Comparison of ENCODE assay signal across 15 mouse cellular contexts in the genomic region with DNA sequence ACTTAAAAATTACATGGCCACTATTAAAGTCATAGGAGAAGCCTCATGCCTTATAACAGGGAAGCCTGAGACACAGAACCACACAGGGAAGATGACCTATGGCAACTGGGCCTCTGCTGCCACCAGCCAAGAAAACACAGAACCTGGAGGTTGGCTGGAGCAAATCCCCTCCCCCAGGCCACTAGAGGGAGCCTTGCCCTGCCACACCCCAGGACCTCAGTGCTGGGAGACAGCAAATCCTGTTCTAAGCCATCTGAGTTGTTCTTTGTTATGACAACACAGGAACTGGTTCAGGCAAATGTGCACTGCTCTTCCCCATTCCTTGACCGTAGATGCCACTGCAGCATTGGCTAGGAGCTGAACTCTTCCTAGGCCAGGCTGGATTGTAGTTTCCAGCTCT. TPM values are rescaled to one million over a fixed set of nuclear protein-coding genes. Genes with fewer than 3 reads are reported as not detected.
A peak's percentile ranks its signal among the peaks of the same experiment; 100 is the strongest.
DNase-seq lines count a peak whose midpoint lies in the region; ATAC-seq and TF ChIP-seq lines count a peak whose summit lies in the region.
"Had no signal": no experiment of that assay in that cellular context is flagged by ENCODE, and none has a peak within 500 bp of the region (broad histone marks: within the 10 kb centered on the region; RNA-seq: fewer than 3 reads in every experiment).

No protein-coding gene starts in this region.

- no peak overlapping the region for H3K9ac ChIP-seq in heart, embryonic 11.5 days (ENCODE audit: low read depth, low read length)
- H3K9ac ChIP-seq in lung, embryonic 14.5 days: no peak overlapping the region
- no peak overlapping the region for H3K9ac ChIP-seq in ES-Bruce4 (ENCODE audit: low read depth, poor library complexity, severe bottlenecking)
- no peak overlapping the region for H3K9ac ChIP-seq in liver, embryonic 11.5 days (ENCODE audit: low read depth, low read length)

- H3K27ac ChIP-seq in heart, embryonic 11.5 days (ENCODE audit: low read depth, low read length): no peak overlapping the region
- no peak overlapping the region for H3K27ac ChIP-seq in lung, embryonic 14.5 days (ENCODE audit: low read depth)
- H3K27ac ChIP-seq in ES-Bruce4 (ENCODE audit: insufficient read depth, low read length): no peak overlapping the region
- no peak overlapping the region for H3K27ac ChIP-seq in liver, embryonic 11.5 days (ENCODE audit: low read depth, low read length)
- H3K27ac ChIP-seq: limb, embryonic 10.5 days; midbrain, embryonic 10.5 days had no signal

- no peak for TF ChIP-seq POLR2A in ES-Bruce4 (IDR thresholded peaks at IDR 0.05; ENCODE audit: insufficient read depth, low read length)

- H3K9me3 ChIP-seq in heart, embryonic 11.5 days (replicated peaks; ENCODE audit: control insufficient read depth, low read length): 0 out of 2 replicates have a peak, but pooled peaks cover 3% of the 10 kb centered on the region
- H3K9me3 ChIP-seq in lung, embryonic 14.5 days (ENCODE audit: low read depth, low read length): no peaks in the 10 kb centered on the region
- no peaks in the 10 kb centered on the region; the same call in 1 of the 2 replicates for H3K9me3 ChIP-seq in ES-Bruce4 (replicated peaks; ENCODE audit: control insufficient read depth, insufficient read depth, low read length, poor library complexity, severe bottlenecking)
- H3K9me3 ChIP-seq in liver, embryonic 11.5 days (ENCODE audit: control insufficient read depth, low read length): no peaks in the 10 kb centered on the region
- H3K9me3 ChIP-seq: limb, embryonic 10.5 days had no signal

- no peak overlapping the region for H3K4me3 ChIP-seq in heart, embryonic 11.5 days (ENCODE audit: low read depth, low read length)
- no peak overlapping the region for H3K4me3 ChIP-seq in lung, embryonic 14.5 days (ENCODE audit: low read depth, low read length)
- no peak overlapping the region for H3K4me3 ChIP-seq in ES-Bruce4 (ENCODE audit: low read depth, low read length)
- H3K4me3 ChIP-seq in liver, embryonic 11.5 days (ENCODE audit: low read depth, low read length): no peak overlapping the region
- H3K4me3 ChIP-seq: limb, embryonic 10.5 days; midbrain, embryonic 10.5 days had no signal

- TF ChIP-seq CTCF in lung, embryonic 14.5 days (IDR thresholded peaks at IDR 0.05; ENCODE audit: low read depth): 0 out of 2 replicates have a peak, but pooled peaks have one; percentile 33
- peak; percentile 46 for TF ChIP-seq CTCF in ES-Bruce4 (IDR thresholded peaks at IDR 0.05; ENCODE audit: low read depth, low read length)

- no peaks in the 10 kb centered on the region for H3K27me3 ChIP-seq in heart, embryonic 11.5 days (ENCODE audit: control insufficient read depth, insufficient read depth, low read length)
- no peaks in the 10 kb centered on the region for H3K27me3 ChIP-seq in lung, embryonic 14.5 days (ENCODE audit: insufficient read depth, low read length)
- no peaks in the 10 kb centered on the region for H3K27me3 ChIP-seq in ES-Bruce4 (ENCODE audit: control insufficient read depth, insufficient read depth, low read length, poor library complexity, severe bottlenecking)
- no peaks in the 10 kb centered on the region for H3K27me3 ChIP-seq in liver, embryonic 11.5 days (replicated peaks; ENCODE audit: control insufficient read depth, insufficient read depth, low read length)

- no peak overlapping the region for H3K4me2 ChIP-seq in heart, embryonic 11.5 days
- no peak overlapping the region for H3K4me2 ChIP-seq in lung, embryonic 14.5 days
- no peak overlapping the region for H3K4me2 ChIP-seq in liver, embryonic 11.5 days

- no peak for ATAC-seq in heart, embryonic 11.5 days (replicated peaks; ENCODE audit: insufficient number of reproducible peaks, low FRiP score, low TSS enrichment)
- ATAC-seq in lung, embryonic 14.5 days (ENCODE audit: insufficient read depth): no peak
- no peak for ATAC-seq in liver, embryonic 11.5 days (replicated peaks; ENCODE audit: low FRiP score)

- no peaks in the 10 kb centered on the region for H3K4me1 ChIP-seq in heart, embryonic 11.5 days (ENCODE audit: control insufficient read depth, insufficient read depth, low read length)
- H3K4me1 ChIP-seq in lung, embryonic 14.5 days (ENCODE audit: insufficient read depth): no peaks in the 10 kb centered on the region
- H3K4me1 ChIP-seq in ES-Bruce4 (ENCODE audit: control insufficient read depth, insufficient read depth, low read length): no peaks in the 10 kb centered on the region
- H3K4me1 ChIP-seq in liver, embryonic 11.5 days (replicated peaks; ENCODE audit: control insufficient read depth, insufficient read depth, low read length): no peaks in the 10 kb centered on the region
- H3K4me1 ChIP-seq: limb, embryonic 10.5 days; midbrain, embryonic 10.5 days had no signal

- 69% methylated on average over 1 of the region's 1 CpGs for WGBS in heart, embryonic 11.5 days (ENCODE audit: insufficient replicate concordance)
- WGBS in lung, embryonic 14.5 days: 90% methylated on average over 1 of the region's 1 CpGs
- 63% methylated on average over 1 of the region's 1 CpGs for WGBS in liver, embryonic 11.5 days

- no peak for TF ChIP-seq EP300 in ES-Bruce4 (IDR thresholded peaks at IDR 0.05; ENCODE audit: insufficient read depth, low read depth, low read length)

- H3K36me3 ChIP-seq in heart, embryonic 11.5 days (ENCODE audit: control insufficient read depth, insufficient read depth, low read length): no peaks in the 10 kb centered on the region
- no peaks in the 10 kb centered on the region for H3K36me3 ChIP-seq in lung, embryonic 14.5 days (ENCODE audit: insufficient read depth)
- H3K36me3 ChIP-seq in ES-Bruce4 (ENCODE audit: control insufficient read depth, insufficient read depth, low read length, poor library complexity, severe bottlenecking): no peaks in the 10 kb centered on the region
- no peaks in the 10 kb centered on the region for H3K36me3 ChIP-seq in liver, embryonic 11.5 days (ENCODE audit: control insufficient read depth, insufficient read depth, low read length)
- H3K36me3 ChIP-seq: limb, embryonic 10.5 days; midbrain, embryonic 10.5 days had no signal

- DNase-seq in heart, adult 11 months: peak; percentile 25
- DNase-seq in lung, embryonic 14.5 days: no peak
- no peak for DNase-seq in lung, postnatal 10 days
- peak; percentile 24 for DNase-seq in liver, embryonic 11.5 days (ENCODE audit: low spot score)
- no peak for DNase-seq in layer of hippocampus, postnatal 10 days (ENCODE audit: low spot score in 2 of 2)
- no peak for DNase-seq in neural tube, embryonic 10.5 days (ENCODE audit: extremely low spot score, low spot score)
- DNase-seq: cerebellum, adult 11 months had no signal

RNA-seq across cellular contexts. Expression of a gene that starts 8.3 kb away (rescaled TPM):
- 0.19 and 0.35 TPM in 2 replicates for polyA plus RNA-seq in heart, embryonic 11.5 days (2014; fragmentation: Nextera tagmentation; extraction: Ambion mirVana)
- polyA plus RNA-seq in lung, embryonic 14.5 days (2014; fragmentation: Nextera tagmentation; extraction: Ambion mirVana): not detected in 2 replicates
- polyA plus RNA-seq in ES-Bruce4 (2011; ENCODE audit: insufficient read depth, insufficient read length, low read depth, missing spikeins): not detected in 2 replicates
- polyA plus RNA-seq in liver, embryonic 11.5 days (2014; fragmentation: Nextera tagmentation; extraction: Ambion mirVana): 0.14 TPM in 1 of 2 replicates, not detected in the other
- not detected for total RNA-seq in layer of hippocampus, postnatal 10 days (2021)
- total RNA-seq: adrenal gland, postnatal 4 days; layer of hippocampus, postnatal 14 days had no signal
- polyA plus RNA-seq: limb, embryonic 10.5 days; lung, embryonic 16.5 days; midbrain, embryonic 10.5 days; spleen, adult 2 months had no signal

Comparison
In these comparisons a context has a peak if more than half of its experiments do, and no peak if none do; other contexts are left out.
1. DNase-seq: peak in heart, adult 11 months (single experiment) and liver, embryonic 11.5 days (single experiment); none in lung, embryonic 14.5 days (single experiment), lung, postnatal 10 days (single experiment), layer of hippocampus, postnatal 10 days (0 of 2) and neural tube, embryonic 10.5 days (single experiment).